Mouse (Mus musculus): ENCODE measurements around the gene Il33.

Il33 gene

GRCm38 (mm10) chr19:29924638-29925258 is at the start of gene Il33:
Gene Il33 (plus strand): TSS chr19:29925114.
- peak; percentile 42 to 68 for DNase-seq

GRCm38 (mm10) chr19:29877422-29878291 is 47.3 kb upstream of the Il33 start:
- no peak for DNase-seq

- DNase-seq: no peak
Measured at GRCm38 (mm10) chr19:29878896-29879504, 45.9 kb upstream of the Il33 start.

GRCm38 (mm10) chr19:29880918-29881317 is 44.0 kb upstream of the Il33 start:
- DNase-seq: no peak

GRCm38 (mm10) chr19:29882696-29883095 is 42.2 kb upstream of the Il33 start:
- DNase-seq: no peak

- DNase-seq: no peak
Measured at GRCm38 (mm10) chr19:29885548-29885947, 39.4 kb upstream of the Il33 start.

- DNase-seq: no peak
Measured at GRCm38 (mm10) chr19:29887476-29887875, 37.4 kb upstream of the Il33 start.

GRCm38 (mm10) chr19:29888946-29889345 is 36.0 kb upstream of the Il33 start:
- DNase-seq: no peak

- DNase-seq: no peak
Measured at GRCm38 (mm10) chr19:29891981-29892380, 32.9 kb upstream of the Il33 start.

- DNase-seq: no peak
Measured at GRCm38 (mm10) chr19:29892786-29893185, 32.1 kb upstream of the Il33 start.

- DNase-seq: no peak
Measured at GRCm38 (mm10) chr19:29893718-29894273, 31.1 kb upstream of the Il33 start.

GRCm38 (mm10) chr19:29894381-29894780 is 30.5 kb upstream of the Il33 start:
- no peak for DNase-seq

- no peak for DNase-seq
Measured at GRCm38 (mm10) chr19:29895047-29895446, 29.9 kb upstream of the Il33 start.

GRCm38 (mm10) chr19:29900318-29900717 is 24.6 kb upstream of the Il33 start:
- DNase-seq: no peak

- no peak for DNase-seq
Measured at GRCm38 (mm10) chr19:29902343-29903070, 22.4 kb upstream of the Il33 start.

GRCm38 (mm10) chr19:29905896-29906295 is 19.0 kb upstream of the Il33 start:
- DNase-seq: no peak

- no peak for DNase-seq
Measured at GRCm38 (mm10) chr19:29909166-29909565, 15.7 kb upstream of the Il33 start.

- DNase-seq: no peak
Measured at GRCm38 (mm10) chr19:29911919-29912318, 13.0 kb upstream of the Il33 start.

GRCm38 (mm10) chr19:29917421-29917820 is 7.5 kb upstream of the Il33 start:
- DNase-seq: no peak

- no peak for DNase-seq
Measured at GRCm38 (mm10) chr19:29926101-29926755, 1.3 kb downstream of the Il33 start.

- no peak for DNase-seq
Measured at GRCm38 (mm10) chr19:29930296-29930695, 5.4 kb downstream of the Il33 start.

GRCm38 (mm10) chr19:29937445-29937844 is 12.5 kb downstream of the Il33 start:
- DNase-seq: no peak
